Mouse (Mus musculus) lung, adult 2 months (tissue): ENCODE measurements at regions not wholly inside any gene's neighbourhood (a gene's known extent, or its start where the extent isn't known, plus 50 kb on each side); places are given as distances from the start of the nearest gene placed in this dataset.
"Not testable (repeated sequence)": the region's sequence is repeated elsewhere in the genome, so short reads cannot be mapped to it uniquely, and the experiment has no call there.

ENCODE experiments used
- DNase-seq: peaks from one replicate; pipeline ENCODE4 v3.0.0; 2022
- H3K4me1 ChIP-seq: fragments of 200-500 bp; 2 replicates; pipeline ENCODE4 v1.6.1; 2011; ENCODE audit warnings: low read length; ENCODE audit not compliant: control insufficient read depth, insufficient read depth
- H3K4me3 ChIP-seq: fragments of 200-500 bp; replicated peaks from 2 replicates; pipeline ENCODE3; 2011; ENCODE audit warnings: low read depth, mild to moderate bottlenecking, control low read depth, low read length; ENCODE audit errors: extremely low read depth
- CTCF ChIP-seq: fragments of 200-500 bp; IDR thresholded peaks from 2 replicates; pipeline ENCODE4 v1.5.1; 2011; ENCODE audit warnings: mild to moderate bottlenecking, low read length, control low read depth; ENCODE audit not compliant: insufficient read depth
- POLR2A ChIP-seq: fragments of 200-500 bp; IDR thresholded peaks from 2 replicates; pipeline ENCODE4 v1.6.1; 2011; ENCODE audit warnings: low read depth, mild to moderate bottlenecking, control low read depth, low read length, borderline replicate concordance; ENCODE audit errors: extremely low read depth
- WGBS: fragments of 180-500 bp; shearing (Covaris S2); methylation state at CpG from one replicate; pipeline ENCODE4 v1.1.7; 2018; 5-methylcytosine and 5-hydroxymethylcytosine counted together

- H3K4me1 ChIP-seq = no peaks in the 10 kb centered on the region
- H3K4me3 ChIP-seq = no peak overlapping the region
- no peak for DNase-seq
- WGBS = 65% methylated on average over 5 of the region's 5 CpGs
- TF ChIP-seq CTCF = no peak
- TF ChIP-seq POLR2A = no peak
Measured at GRCm38 (mm10) chr16:84624443-84625109, 109.7 kb downstream of the A730009L09Rik start.

- TF ChIP-seq POLR2A (no peak), CTCF (no peak)
- DNase-seq = no peak
- Histone ChIP-seq H3K4me3 (no peak overlapping the region), H3K4me1 (no peaks in the 10 kb centered on the region)
- 79% methylated on average over 4 of the region's 4 CpGs for WGBS
Measured at GRCm38 (mm10) chr16:84625110-84625722, 110.3 kb downstream of the A730009L09Rik start.

GRCm38 (mm10) chr16:84627052-84627451, 108.5 kb downstream of the Mrpl39 start:
- WGBS = 84% methylated on average over 2 of the region's 2 CpGs
- Histone ChIP-seq H3K4me3 (no peak overlapping the region), H3K4me1 (no peaks in the 10 kb centered on the region)
- TF ChIP-seq CTCF = no peak
- no peak for DNase-seq

- 78% methylated on average over 1 of the region's 1 CpGs for WGBS
- H3K4me3 ChIP-seq = no peak overlapping the region
- no peaks in the 10 kb centered on the region for H3K4me1 ChIP-seq
- no peak for DNase-seq
- no peak for TF ChIP-seq POLR2A
Measured at GRCm38 (mm10) chr16:84629868-84630267, 105.7 kb downstream of the Mrpl39 start.

- H3K4me3 ChIP-seq, H3K4me1 ChIP-seq, DNase-seq: not testable (repeated sequence)
- WGBS = 76% methylated on average over 1 of the region's 1 CpGs
Measured at GRCm38 (mm10) chr16:84644446-84644845, 91.1 kb downstream of the Mrpl39 start.

- no peak for TF ChIP-seq POLR2A
- no peaks in the 10 kb centered on the region for H3K4me1 ChIP-seq
- H3K4me3 ChIP-seq = no peak overlapping the region
- DNase-seq = no peak
- whole genome bisulfite sequencing = 62% methylated on average over 8 of the region's 8 CpGs
Measured at GRCm38 (mm10) chr16:84646172-84646684, 89.3 kb downstream of the Mrpl39 start.

- no peak for DNase-seq
- Histone ChIP-seq H3K4me3 (no peak overlapping the region), H3K4me1 (no peaks in the 10 kb centered on the region)
- TF ChIP-seq CTCF = no peak
- no peak for TF ChIP-seq POLR2A
- 50% methylated on average over 1 of the region's 1 CpGs for WGBS
Measured at GRCm38 (mm10) chr16:84650646-84651045, 84.9 kb downstream of the Mrpl39 start.

GRCm38 (mm10) chr16:84653873-84654272, 81.7 kb downstream of the Mrpl39 start:
- no peaks in the 10 kb centered on the region for H3K4me1 ChIP-seq
- TF ChIP-seq CTCF (no peak), POLR2A (no peak)
- 68% methylated on average over 1 of the region's 1 CpGs for WGBS

GRCm38 (mm10) chr16:84661879-84662278, 73.7 kb downstream of the Mrpl39 start:
- WGBS = 43% methylated on average over 3 of the region's 3 CpGs
- Histone ChIP-seq H3K4me3 (no peak overlapping the region), H3K4me1 (no peaks in the 10 kb centered on the region)
- TF ChIP-seq POLR2A = no peak
- no peak for TF ChIP-seq CTCF
- no peak for DNase-seq

More at GRCm38 (mm10) chr16:84653873-84654272, 81.7 kb downstream of the Mrpl39 start:
- no peak overlapping the region for H3K4me3 ChIP-seq
- no peak for DNase-seq

- WGBS = 71% methylated on average over 4 of the region's 4 CpGs
- H3K4me1 ChIP-seq = no peaks in the 10 kb centered on the region
- TF ChIP-seq CTCF = no peak
- no peak for TF ChIP-seq POLR2A
- H3K4me3 ChIP-seq = no peak overlapping the region
- no peak for DNase-seq
Measured at GRCm38 (mm10) chr16:84663581-84663980, 72.0 kb downstream of the Mrpl39 start.
